Mouse (Mus musculus): ENCODE data around the gene Ttc4.

- no peak for TF ChIP-seq CHD1 (IDR thresholded peaks at IDR 0.05; ENCODE audit: low read depth, low read length)
- TF ChIP-seq CTCF (IDR thresholded peaks at IDR 0.05 in 2 of 3, conservative IDR thresholded peaks at IDR 0.05 in 1 of 3; ENCODE audit: control insufficient read depth in 1 of 3, insufficient read depth in 1 of 3, low read depth in 2 of 3, low read length in 3 of 3, poor library complexity in 1 of 3, severe bottlenecking in 1 of 3): no peak
- no peak for TF ChIP-seq USF1 (IDR thresholded peaks at IDR 0.05; ENCODE audit: low read depth, low read length)
Measured at GRCm38 (mm10) chr4:106618898-106619297, 59.8 kb downstream of the Ttc4 start.
